Mouse (Mus musculus) intestine, postnatal 0 days (tissue): ENCODE data around the gene Helb. TPM values are rescaled to one million over a fixed set of nuclear protein-coding genes. Genes with fewer than 3 reads are reported as not detected.

Source experiments
- ATAC-seq: fragments of 200-750 bp; cut with Nextera tagmentation; 2 replicates; pipeline ENCODE4 v1.8.0; 2017; ENCODE audit warnings: mild to moderate bottlenecking, moderate TSS enrichment, moderate library complexity
- H3K27ac ChIP-seq: fragments of 300-500 bp; sonication (generic); 2 replicates; pipeline ENCODE4 v1.5.1; 2014; ENCODE audit warnings: mild to moderate bottlenecking, low read depth, low read length, moderate library complexity
- H3K27me3 ChIP-seq: fragments of 300-500 bp; sonication (generic); replicated peaks from 2 replicates; pipeline ENCODE4 v1.6.1; 2014; ENCODE audit warnings: low read length, mixed read lengths; ENCODE audit not compliant: control insufficient read depth, insufficient read depth
- H3K36me3 ChIP-seq: fragments of 300-500 bp; sonication (generic); 2 replicates; pipeline ENCODE4 v1.6.1; 2014; ENCODE audit warnings: mild to moderate bottlenecking, moderate library complexity; ENCODE audit not compliant: control insufficient read depth, insufficient read depth
- H3K4me1 ChIP-seq: fragments of 300-500 bp; sonication (generic); replicated peaks from 2 replicates; pipeline ENCODE4 v1.6.1; 2014; ENCODE audit warnings: antibody characterized with exemption, low read length, mixed read lengths; ENCODE audit not compliant: control insufficient read depth, insufficient read depth
- H3K4me2 ChIP-seq: fragments of 300-500 bp; sonication (generic); replicated peaks from 2 replicates; pipeline ENCODE4 v1.6.1; 2014; ENCODE audit warnings: low read depth, mild to moderate bottlenecking, moderate library complexity
- H3K4me3 ChIP-seq: fragments of 300-500 bp; sonication (generic); 2 replicates; pipeline ENCODE4 v1.5.1; 2014; ENCODE audit warnings: low read depth, low read length
- H3K9ac ChIP-seq: fragments of 300-500 bp; sonication (generic); 2 replicates; pipeline ENCODE4 v1.6.1; 2014; ENCODE audit warnings: mild to moderate bottlenecking, low read depth, low read length
- H3K9me3 ChIP-seq: fragments of 300-500 bp; sonication (generic); 2 replicates; pipeline ENCODE4 v1.6.1; 2016; ENCODE audit warnings: mixed run types; ENCODE audit not compliant: control insufficient read depth
- CTCF ChIP-seq: sonication (generic); IDR thresholded peaks from 2 replicates; pipeline ENCODE4 v1.5.1; 2016; ENCODE audit warnings: low read depth, mild to moderate bottlenecking, control low read depth, antibody characterized with exemption, moderate library complexity
- WGBS: fragments of 180-500 bp; shearing (Covaris S2); extraction: QIAGEN DNeasy Blood & Tissue Kit; methylation state at CpG from one replicate; pipeline ENCODE4 v1.1.7; 2014; 5-methylcytosine and 5-hydroxymethylcytosine counted together
- polyA plus RNA-seq: library from polyadenylated mRNA; unstranded; fragments of >200 nt; fragmentation: Nextera tagmentation; extraction: Ambion mirVana; gene quantifications from 2 replicates; pipeline ENCODE4 v1.2.1, GENCODE M21; 2015

The Helb gene
- 2.3 and 3.1 TPM in 2 replicates for polyA plus RNA-seq

DNA sequence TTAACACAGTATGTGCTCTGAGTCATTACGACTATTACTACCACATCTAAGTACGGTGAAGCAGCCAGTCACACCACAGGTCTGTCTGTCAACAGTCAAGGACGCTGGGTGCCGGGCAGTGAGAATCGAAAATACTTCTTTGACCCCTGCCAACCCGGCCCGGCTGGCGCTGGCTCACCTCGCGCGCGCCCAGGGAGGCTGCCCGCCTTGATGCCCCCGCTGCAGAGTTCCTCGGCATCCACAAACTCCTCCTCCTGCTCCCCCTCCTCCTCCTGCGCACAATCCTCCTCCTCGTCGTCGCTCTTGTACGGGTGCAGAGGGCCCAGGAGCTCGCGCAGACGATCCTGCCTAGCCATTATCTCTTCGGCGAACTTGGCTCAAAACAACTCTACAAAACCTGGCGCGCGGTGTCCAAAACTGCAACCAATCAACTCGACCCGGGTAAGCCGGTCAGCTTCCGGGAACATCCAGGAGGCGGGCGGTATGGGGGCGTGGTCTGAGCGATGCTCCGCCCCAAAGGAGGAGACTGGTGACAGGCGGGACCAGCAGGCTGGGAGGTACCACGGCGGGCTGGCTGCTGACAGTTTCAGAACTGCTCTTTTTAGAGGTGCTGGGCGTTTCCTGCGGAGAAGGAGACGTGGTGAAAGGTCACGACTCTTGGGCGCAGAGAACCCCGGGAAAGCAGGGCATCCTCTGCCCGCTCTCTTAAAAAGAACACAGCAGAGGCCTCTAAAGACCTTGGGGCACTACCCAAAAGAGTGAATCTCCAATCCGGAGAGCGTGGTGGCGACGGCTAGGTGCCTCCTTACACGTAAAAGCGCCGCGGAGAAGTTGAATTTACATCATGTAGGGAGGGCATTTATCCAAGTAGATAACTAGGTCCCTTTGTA is at the start of gene Helb:
TSS of gene Helb (minus strand) at position 481 of the 890 bp plus-strand sequence.
- H3K9ac ChIP-seq = peak within 1 kb of the TSS; percentile 52
- peak within 1 kb of the TSS; percentile 91 for H3K4me3 ChIP-seq
- peaks cover 3% of the 10 kb centered on the region; the same call in 1 of the 2 replicates for H3K36me3 ChIP-seq
- H3K4me1 ChIP-seq = no peaks in the 10 kb centered on the region
- WGBS = 1% methylated on average over 55 of the region's 55 CpGs
- ATAC-seq = peak; percentile 100
- TF ChIP-seq CTCF = no peak
- no peaks in the 10 kb centered on the region for H3K9me3 ChIP-seq
- H3K27me3 ChIP-seq = no peaks in the 10 kb centered on the region
- peak within 1 kb of the TSS; percentile 89 for H3K4me2 ChIP-seq
- H3K27ac ChIP-seq = peak within 1 kb of the TSS; percentile 51; the same call in 1 of the 2 replicates

GRCm38 (mm10) chr10:120160533-120160932 is 47.7 kb upstream of the Helb start:
- no peak overlapping the region for H3K27ac ChIP-seq
- no peak for ATAC-seq
- TF ChIP-seq CTCF = no peak
- no peak overlapping the region for H3K4me3 ChIP-seq
- no peak overlapping the region for H3K9ac ChIP-seq
- no peaks in the 10 kb centered on the region for H3K9me3 ChIP-seq
- H3K4me2 ChIP-seq = no peak overlapping the region
- no peaks in the 10 kb centered on the region for H3K36me3 ChIP-seq
- no peaks in the 10 kb centered on the region for H3K27me3 ChIP-seq
- WGBS = 79% methylated on average over 9 of the region's 9 CpGs
- no peaks in the 10 kb centered on the region for H3K4me1 ChIP-seq

- TF ChIP-seq CTCF = no peak
- 88% methylated on average over 2 of the region's 2 CpGs for WGBS
- no peaks in the 10 kb centered on the region for H3K4me1 ChIP-seq
- H3K27me3 ChIP-seq = no peaks in the 10 kb centered on the region
- no peak for ATAC-seq
- no peaks in the 10 kb centered on the region for H3K9me3 ChIP-seq
- H3K36me3 ChIP-seq = no peaks in the 10 kb centered on the region
- H3K9ac ChIP-seq = no peak overlapping the region
- no peak overlapping the region for H3K4me3 ChIP-seq
- H3K27ac ChIP-seq = no peak overlapping the region
- no peak overlapping the region for H3K4me2 ChIP-seq
Observed at GRCm38 (mm10) chr10:120153911-120154310, 41.1 kb upstream of the Helb start.

- Histone ChIP-seq H3K27me3 (no peaks in the 10 kb centered on the region), H3K4me1 (no peaks in the 10 kb centered on the region), H3K9ac (no peak overlapping the region), H3K36me3 (no peaks in the 10 kb centered on the region), H3K4me3 (no peak overlapping the region), H3K9me3 (no peaks in the 10 kb centered on the region), H3K4me2 (no peak overlapping the region), H3K27ac (no peak overlapping the region)
- no peak for TF ChIP-seq CTCF
- WGBS = 95% methylated on average over 7 of the region's 7 CpGs
- no peak for ATAC-seq
Observed at GRCm38 (mm10) chr10:120151672-120152071, 38.9 kb upstream of the Helb start.

DNA sequence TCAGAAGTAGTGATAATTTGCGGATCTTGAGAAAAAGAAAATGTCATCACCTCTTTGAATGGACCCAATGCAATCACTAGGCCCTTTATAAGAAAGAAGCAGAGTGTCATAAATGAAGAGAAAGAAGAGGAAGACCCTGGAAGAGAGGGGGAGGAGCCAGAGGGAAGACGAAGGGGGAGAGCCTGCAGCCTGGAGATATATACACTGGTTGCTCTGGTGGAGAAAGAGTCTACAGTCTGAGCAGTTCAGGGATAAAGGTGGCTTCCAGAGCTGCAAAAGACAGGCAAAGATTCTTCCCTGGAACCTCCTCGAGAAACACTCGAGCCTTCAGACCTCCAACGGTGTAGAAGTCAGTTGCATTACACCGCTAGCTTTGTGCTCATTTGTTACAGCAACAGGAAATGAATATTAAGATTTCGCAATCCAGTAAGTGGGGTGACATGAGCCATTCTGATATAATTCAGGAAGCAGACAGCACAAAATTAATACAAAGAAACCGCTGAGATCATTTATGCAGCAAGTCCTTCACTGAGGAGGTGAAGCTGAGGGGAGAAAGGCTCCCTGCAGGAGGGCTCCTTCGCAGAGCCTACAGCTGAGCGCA is 28.2 kb upstream of the Helb start:
- no peaks in the 10 kb centered on the region for H3K4me1 ChIP-seq
- H3K4me2 ChIP-seq = 0 out of 2 replicates have a peak overlapping the region, but pooled peaks have one; percentile 13
- no peak overlapping the region for H3K4me3 ChIP-seq
- WGBS = 52% methylated on average over 10 of the region's 10 CpGs
- no peak overlapping the region for H3K9ac ChIP-seq
- no peaks in the 10 kb centered on the region for H3K36me3 ChIP-seq
- no peaks in the 10 kb centered on the region for H3K27me3 ChIP-seq
- no peak overlapping the region for H3K27ac ChIP-seq
- peak; percentile 60 for ATAC-seq
- H3K9me3 ChIP-seq = 0 out of 2 replicates have a peak, but pooled peaks cover 4% of the 10 kb centered on the region
- no peak for TF ChIP-seq CTCF

DNA sequence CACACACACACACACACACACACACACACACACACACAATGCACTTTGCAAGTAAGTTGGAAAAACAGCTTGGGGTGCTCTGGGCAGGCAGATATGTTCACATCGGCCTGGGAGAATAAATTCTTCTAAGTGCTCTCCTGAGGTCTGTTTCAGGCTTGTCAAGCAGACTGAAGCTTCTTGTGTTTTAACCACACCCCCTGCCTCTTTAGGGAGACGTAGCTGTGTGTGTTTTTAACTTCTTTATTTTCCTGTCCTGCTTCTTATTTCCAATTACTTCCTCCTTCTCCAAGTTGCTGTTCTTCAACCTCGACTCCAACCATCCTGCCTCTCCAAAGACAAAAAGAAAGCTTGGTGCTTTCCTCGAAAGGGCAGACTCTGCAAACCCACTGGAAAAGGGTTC is 27.4 kb upstream of the Helb start:
- no peak overlapping the region for H3K9ac ChIP-seq
- H3K36me3 ChIP-seq = no peaks in the 10 kb centered on the region
- no peak for ATAC-seq
- H3K4me1 ChIP-seq = no peaks in the 10 kb centered on the region
- 56% methylated on average over 4 of the region's 4 CpGs for WGBS
- H3K9me3 ChIP-seq = 0 out of 2 replicates have a peak, but pooled peaks cover 4% of the 10 kb centered on the region
- no peak overlapping the region for H3K4me2 ChIP-seq
- TF ChIP-seq CTCF = no peak
- no peaks in the 10 kb centered on the region for H3K27me3 ChIP-seq
- H3K27ac ChIP-seq = no peak overlapping the region
- no peak overlapping the region for H3K4me3 ChIP-seq
